Mouse (Mus musculus): ENCODE data around the gene Tob2. TPM values are rescaled to one million over a fixed set of nuclear protein-coding genes. Genes with fewer than 3 reads are reported as not detected.

Tob2 gene
- total and polyA plus RNA-seq, 2 experiments from 2014 or later = 18.2 to 19.2 TPM

DNA sequence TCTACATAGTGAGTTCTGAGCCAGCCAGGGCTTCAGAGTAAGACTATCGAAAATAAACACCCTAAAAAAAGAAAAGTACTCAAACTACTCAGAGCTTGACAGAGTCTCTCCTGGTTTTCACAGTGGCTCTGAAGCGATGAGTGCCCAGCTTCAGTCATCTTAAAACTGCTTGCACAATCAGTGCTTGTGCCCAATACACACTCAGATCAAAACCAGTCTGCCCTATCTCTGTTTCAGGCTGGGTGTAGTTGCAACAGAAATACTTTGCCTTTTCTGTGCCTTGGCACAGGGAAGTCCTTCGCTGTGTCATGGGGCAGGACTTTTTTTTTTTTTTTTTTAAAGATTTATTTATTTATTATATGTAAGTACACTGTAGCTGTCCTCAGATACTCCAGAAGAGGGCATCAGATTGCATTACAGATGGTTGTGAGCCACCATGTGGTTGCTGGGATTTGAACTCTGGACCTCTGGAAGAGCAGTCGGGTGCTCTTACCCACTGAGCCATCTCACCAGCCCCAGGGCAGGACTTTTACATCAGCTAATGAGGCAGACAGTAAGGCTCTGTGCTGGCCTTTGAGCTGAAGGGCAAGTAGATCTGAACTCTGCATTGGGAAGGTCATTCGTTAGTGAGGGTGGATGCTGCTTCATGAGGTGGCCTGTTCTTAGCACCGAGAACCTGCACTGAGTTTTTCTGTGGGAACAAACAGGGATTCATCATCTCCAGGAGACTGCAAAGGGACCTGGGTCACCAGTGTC is 28.4 kb upstream of the Tob2 start:
- Histone ChIP-seq H3K27me3 (ENCODE audit: control insufficient read depth, insufficient read depth, low read length) (no peaks in the 10 kb centered on the region), H3K9me3 (replicated peaks; ENCODE audit: control insufficient read depth, low read length) (no peaks in the 10 kb centered on the region)

DNA sequence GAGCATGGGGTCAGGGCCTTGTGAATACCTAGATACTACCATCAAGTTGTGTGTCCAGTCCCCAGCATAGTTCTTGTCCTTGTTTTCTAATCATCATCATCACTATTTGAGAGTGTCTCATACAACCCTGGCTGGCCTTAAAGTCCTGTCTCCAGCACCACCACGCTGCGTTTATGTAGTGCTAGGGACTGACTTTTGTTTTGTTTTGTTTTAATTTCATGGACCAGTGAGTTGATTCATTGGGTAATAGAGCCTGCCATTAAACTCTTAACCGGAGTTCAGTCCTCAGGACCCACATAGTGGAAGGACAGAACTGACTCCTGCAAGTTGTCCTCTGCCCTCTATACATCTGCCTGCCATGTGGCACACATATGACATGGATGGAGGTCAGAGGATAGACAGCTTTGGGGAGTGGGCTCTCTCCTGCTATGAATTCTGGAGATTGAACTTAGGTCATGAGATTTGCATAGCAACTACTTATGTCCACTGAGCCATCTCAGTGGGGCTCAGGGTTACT is 26.9 kb upstream of the Tob2 start:
- H3K27me3 ChIP-seq (ENCODE audit: control insufficient read depth, insufficient read depth, low read length) = no peaks in the 10 kb centered on the region
- TF ChIP-seq CTCF (IDR thresholded peaks at IDR 0.05; ENCODE audit: low read depth) (no peak), EP300 (IDR thresholded peaks at IDR 0.05; ENCODE audit: low read depth) (no peak)
- no peaks in the 10 kb centered on the region for H3K9me3 ChIP-seq (replicated peaks; ENCODE audit: control insufficient read depth, low read length)
- ATAC-seq (ENCODE audit: insufficient read depth, low read depth) = no peak
- H3K27ac ChIP-seq (ENCODE audit: low read depth) = no peak overlapping the region
- H3K4me2 ChIP-seq (ENCODE audit: low read depth, low read length) = no peak overlapping the region
- H3K36me3 ChIP-seq (replicated peaks; ENCODE audit: control insufficient read depth, insufficient read depth, low read length) = peaks cover 24% of the 10 kb centered on the region
- DNase-seq (ENCODE audit: low spot score) = no peak
- 86% methylated on average over 3 of the region's 3 CpGs for WGBS
- H3K9ac ChIP-seq (replicated peaks; ENCODE audit: low read depth, low read length) = no peak overlapping the region
- H3K4me1 ChIP-seq (ENCODE audit: control insufficient read depth, insufficient read depth) = peaks cover 18% of the 10 kb centered on the region
- H3K4me3 ChIP-seq (ENCODE audit: low read depth, low read length) = no peak overlapping the region

More for the DNA sequence above, 28.4 kb upstream of the Tob2 start:
- H3K36me3 ChIP-seq (replicated peaks; ENCODE audit: control insufficient read depth, insufficient read depth, low read length) = peaks cover 38% of the 10 kb centered on the region
- H3K27ac ChIP-seq (ENCODE audit: low read depth) = peak overlapping the region; percentile 11; the same call in 1 of the 2 replicates
- 0 out of 2 replicates have a peak, but pooled peaks cover 3% of the 10 kb centered on the region for H3K4me1 ChIP-seq (ENCODE audit: control insufficient read depth, insufficient read depth)
- TF ChIP-seq EP300 (IDR thresholded peaks at IDR 0.05; ENCODE audit: low read depth) (no peak), CTCF (IDR thresholded peaks at IDR 0.05; ENCODE audit: low read depth) (no peak)
- 64% methylated on average over 6 of the region's 6 CpGs for WGBS
- H3K9ac ChIP-seq (replicated peaks; ENCODE audit: low read depth, low read length) = no peak overlapping the region
- no peak overlapping the region for H3K4me3 ChIP-seq (ENCODE audit: low read depth, low read length)
- no peak overlapping the region for H3K4me2 ChIP-seq (ENCODE audit: low read depth, low read length)
- DNase-seq (ENCODE audit: low spot score) = no peak
- peak; percentile 25 for ATAC-seq (ENCODE audit: insufficient read depth, low read depth)

DNA sequence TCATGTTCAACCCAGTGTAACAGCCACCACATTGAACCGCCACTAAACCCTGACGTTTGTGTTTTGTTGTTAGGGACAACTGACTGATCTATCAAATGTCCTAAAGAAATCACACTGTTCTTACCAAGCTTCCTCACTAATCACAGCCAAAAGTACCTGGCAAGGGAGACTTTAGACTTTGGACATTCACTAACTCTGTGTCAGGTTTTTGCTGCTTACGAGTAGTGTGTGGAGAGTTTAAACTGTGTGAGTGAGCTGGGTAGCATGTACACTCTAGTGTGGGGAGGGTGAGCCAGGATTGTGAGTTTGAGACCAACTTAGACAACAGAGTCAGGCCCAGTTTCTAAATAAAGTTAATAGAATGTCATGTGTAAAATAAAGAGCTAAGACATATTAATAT is 23.8 kb upstream of the Tob2 start:
- H3K4me3 ChIP-seq (ENCODE audit: low read depth, low read length) = no peak overlapping the region
- no peak overlapping the region for H3K4me2 ChIP-seq (ENCODE audit: low read depth, low read length)
- no peaks in the 10 kb centered on the region for H3K9me3 ChIP-seq (replicated peaks; ENCODE audit: control insufficient read depth, low read length)
- no peak overlapping the region for H3K27ac ChIP-seq (ENCODE audit: low read depth)
- no peaks in the 10 kb centered on the region; the same call in 1 of the 2 replicates for H3K36me3 ChIP-seq (replicated peaks; ENCODE audit: control insufficient read depth, insufficient read depth, low read length)
- DNase-seq (ENCODE audit: low spot score) = no peak
- peaks cover 36% of the 10 kb centered on the region for H3K4me1 ChIP-seq (ENCODE audit: control insufficient read depth, insufficient read depth)
- ATAC-seq (ENCODE audit: insufficient read depth, low read depth) = no peak
- no peaks in the 10 kb centered on the region for H3K27me3 ChIP-seq (ENCODE audit: control insufficient read depth, insufficient read depth, low read length)
- 68% methylated on average over 3 of the region's 3 CpGs for WGBS
- H3K9ac ChIP-seq (replicated peaks; ENCODE audit: low read depth, low read length) = no peak overlapping the region
- TF ChIP-seq EP300 (IDR thresholded peaks at IDR 0.05; ENCODE audit: low read depth) (no peak), CTCF (IDR thresholded peaks at IDR 0.05; ENCODE audit: low read depth) (no peak)

DNA sequence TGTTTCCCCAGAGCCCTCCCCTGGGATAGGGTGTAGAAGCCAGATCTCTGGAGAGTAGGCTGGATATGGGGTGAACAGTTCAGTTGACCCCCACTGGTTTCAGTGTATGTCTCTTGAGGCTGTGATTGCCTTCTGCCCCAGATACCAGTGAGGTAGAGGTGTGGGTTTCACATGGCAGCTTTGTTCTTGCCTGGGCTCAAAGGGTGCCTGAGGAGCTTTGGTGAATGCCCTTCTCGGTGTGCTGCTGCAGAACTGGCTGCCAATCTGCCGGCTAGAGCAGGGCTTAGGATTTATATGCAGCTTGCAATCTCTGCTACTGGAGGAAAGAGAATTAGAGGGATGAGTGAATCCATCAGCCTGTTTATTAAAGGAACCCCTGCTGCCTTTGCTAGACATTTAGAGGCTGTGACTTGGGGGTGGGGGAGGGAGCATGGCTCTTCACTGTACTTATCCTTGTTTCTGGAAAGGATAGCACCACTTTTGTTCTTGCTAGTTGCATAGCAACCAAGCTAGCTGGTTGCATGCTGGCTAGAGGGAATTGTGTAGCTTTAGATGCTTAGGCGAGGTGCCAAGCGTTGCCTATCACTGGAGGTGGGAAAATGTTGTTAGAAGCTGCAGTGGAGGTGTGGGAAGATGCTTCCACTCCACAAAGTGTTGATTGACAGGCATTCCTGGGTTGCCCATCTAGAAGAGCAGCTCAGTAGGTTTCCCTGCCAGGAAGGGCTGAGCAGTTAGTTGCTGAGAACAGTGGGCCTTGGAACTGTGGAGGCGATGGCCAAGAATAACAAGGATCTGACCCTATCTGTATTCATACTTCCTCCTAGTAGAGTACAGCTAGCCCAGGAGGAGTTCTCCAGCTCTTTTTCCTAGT is 21.2 kb upstream of the Tob2 start:
- peak overlapping the region; percentile 45; the same call in 1 of the 2 replicates for H3K9ac ChIP-seq (replicated peaks; ENCODE audit: low read depth, low read length)
- no peaks in the 10 kb centered on the region for H3K9me3 ChIP-seq (replicated peaks; ENCODE audit: control insufficient read depth, low read length)
- H3K4me3 ChIP-seq (ENCODE audit: low read depth, low read length) = no peak overlapping the region
- H3K36me3 ChIP-seq (replicated peaks; ENCODE audit: control insufficient read depth, insufficient read depth, low read length) = no peaks in the 10 kb centered on the region
- H3K27ac ChIP-seq (ENCODE audit: low read depth) = peak overlapping the region; percentile 64
- peak; percentile 66 for DNase-seq (ENCODE audit: low spot score)
- H3K4me1 ChIP-seq (ENCODE audit: control insufficient read depth, insufficient read depth) = peaks cover 40% of the 10 kb centered on the region
- H3K27me3 ChIP-seq (ENCODE audit: control insufficient read depth, insufficient read depth, low read length) = no peaks in the 10 kb centered on the region
- peak overlapping the region; percentile 26 for H3K4me2 ChIP-seq (ENCODE audit: low read depth, low read length)
- no peak for TF ChIP-seq CTCF (IDR thresholded peaks at IDR 0.05; ENCODE audit: low read depth)
- TF ChIP-seq EP300 (IDR thresholded peaks at IDR 0.05; ENCODE audit: low read depth) = no peak
- ATAC-seq (ENCODE audit: insufficient read depth, low read depth) = peak; percentile 62
- 12% methylated on average over 5 of the region's 5 CpGs for WGBS

DNA sequence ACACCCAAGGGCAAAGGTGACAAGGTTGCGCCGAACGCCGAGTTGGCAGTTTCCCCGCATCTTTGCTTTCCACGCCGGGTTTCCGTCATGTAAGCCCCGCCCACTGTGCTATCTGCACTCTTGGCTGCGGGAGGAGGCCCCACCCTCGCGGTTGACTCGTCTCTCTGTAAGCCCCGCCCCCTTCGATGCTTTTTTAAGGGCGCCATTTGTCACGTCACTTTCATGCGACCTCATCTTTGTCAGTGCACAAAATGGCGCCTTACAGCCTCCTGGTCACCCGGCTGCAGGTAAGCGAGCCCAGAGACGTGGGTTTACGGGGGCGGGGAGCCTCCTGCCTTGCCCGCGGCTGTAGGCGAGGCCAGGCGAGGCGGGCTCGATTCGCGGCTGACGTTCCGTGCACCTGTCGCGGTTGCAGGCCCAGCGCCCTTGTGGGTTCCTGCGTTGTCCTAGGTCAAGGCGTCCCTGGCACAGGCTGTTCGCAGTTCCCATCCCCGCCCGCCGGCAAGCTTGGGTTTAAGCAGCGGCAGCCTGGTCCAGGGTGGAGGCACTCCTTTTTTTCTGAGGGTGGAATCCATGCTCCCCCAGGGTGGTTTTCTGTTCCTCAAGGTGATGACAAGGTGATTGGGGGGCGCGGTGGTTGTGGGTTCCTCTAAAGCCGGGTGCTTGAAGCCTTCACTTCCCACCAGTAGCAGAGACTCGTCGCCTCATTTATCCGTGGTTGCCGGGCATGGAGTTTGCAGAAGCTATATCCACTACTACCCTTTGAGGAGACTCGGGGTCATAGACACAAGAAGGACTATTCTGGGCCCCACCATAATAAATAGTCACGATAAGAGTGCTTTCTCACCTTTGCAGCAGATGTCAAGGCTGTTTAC is 13.9 kb upstream of the Tob2 start, which contains the start of gene Aco2:
Gene Aco2, plus strand, starts transcription at position 48 of the 875 bp plus-strand sequence.
- no peaks in the 10 kb centered on the region for H3K27me3 ChIP-seq (ENCODE audit: control insufficient read depth, insufficient read depth, low read length)
- DNase-seq (ENCODE audit: low spot score) = peak; percentile 100
- under 1% methylated on average over 53 of the region's 53 CpGs for WGBS
- no peak for TF ChIP-seq CTCF (IDR thresholded peaks at IDR 0.05; ENCODE audit: low read depth)
- peak; percentile 12; the same call in 1 of the 2 replicates for TF ChIP-seq EP300 (IDR thresholded peaks at IDR 0.05; ENCODE audit: low read depth)
- H3K4me2 ChIP-seq (ENCODE audit: low read depth, low read length) = peak within 1 kb of the TSS; percentile 85
- H3K36me3 ChIP-seq (replicated peaks; ENCODE audit: control insufficient read depth, insufficient read depth, low read length) = peaks cover 33% of the 10 kb centered on the region
- peak within 1 kb of the TSS; percentile 98 for H3K27ac ChIP-seq (ENCODE audit: low read depth)
- H3K4me1 ChIP-seq (ENCODE audit: control insufficient read depth, insufficient read depth) = peaks cover 15% of the 10 kb centered on the region
- peak within 1 kb of the TSS; percentile 98 for H3K4me3 ChIP-seq (ENCODE audit: low read depth, low read length)
- peak; percentile 92 for ATAC-seq (ENCODE audit: insufficient read depth, low read depth)
- H3K9ac ChIP-seq (replicated peaks; ENCODE audit: low read depth, low read length) = peak within 1 kb of the TSS; percentile 95
- no peaks in the 10 kb centered on the region for H3K9me3 ChIP-seq (replicated peaks; ENCODE audit: control insufficient read depth, low read length)

Measured in heart, postnatal 0 days (tissue).